Mouse (Mus musculus) kidney, adult 9 months (tissue): ENCODE results near the gene Dlg1.

Experiments used
- DNase-seq: peaks from one replicate; pipeline ENCODE4 v3.0.0; 2022

Dlg1 gene

DNA sequence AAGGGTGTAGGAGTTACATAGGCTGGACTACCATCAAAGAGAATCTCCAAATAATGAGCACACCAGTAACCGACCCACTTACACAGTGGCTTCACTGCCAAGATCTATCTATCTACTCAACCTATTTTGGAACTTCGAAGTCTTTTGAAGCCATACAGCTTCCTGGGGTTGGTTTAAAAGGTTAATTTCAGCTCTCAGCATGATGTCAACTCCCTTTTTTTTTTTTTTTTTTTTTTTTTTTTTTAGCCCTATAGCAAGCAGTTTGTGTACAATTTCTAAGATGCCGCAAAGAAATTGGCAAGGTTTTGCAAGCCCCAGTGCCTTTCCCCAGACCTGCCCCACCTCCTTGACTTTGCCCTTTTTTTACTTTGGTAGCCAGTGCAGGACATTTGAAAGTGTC is 202.0 kb downstream of the Dlg1 start:
- DNase-seq, result no peak

DNA sequence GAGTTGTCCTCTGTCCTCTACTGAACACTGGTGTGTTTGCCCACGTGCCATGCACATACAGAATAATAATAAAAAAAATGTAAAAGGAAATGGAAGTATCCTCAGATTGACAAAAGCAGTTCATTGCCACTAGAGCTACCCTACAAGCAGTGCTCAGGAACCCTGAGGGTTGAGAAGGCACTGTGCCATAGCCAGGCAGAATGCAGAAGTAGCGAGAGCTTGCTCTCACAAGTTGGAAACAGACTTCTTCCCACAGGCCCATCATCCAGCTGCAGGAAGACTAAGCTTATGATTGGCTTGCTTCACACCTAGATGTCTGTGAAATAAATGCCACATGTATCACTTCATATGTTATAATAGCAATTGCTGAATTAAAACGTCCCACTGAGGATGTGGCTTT is 203.7 kb downstream of the Dlg1 start:
- DNase-seq, result no peak

GRCm38 (mm10) chr16:31867736-31868135 is 204.5 kb downstream of the Dlg1 start:
- DNase-seq, result no peak

DNA sequence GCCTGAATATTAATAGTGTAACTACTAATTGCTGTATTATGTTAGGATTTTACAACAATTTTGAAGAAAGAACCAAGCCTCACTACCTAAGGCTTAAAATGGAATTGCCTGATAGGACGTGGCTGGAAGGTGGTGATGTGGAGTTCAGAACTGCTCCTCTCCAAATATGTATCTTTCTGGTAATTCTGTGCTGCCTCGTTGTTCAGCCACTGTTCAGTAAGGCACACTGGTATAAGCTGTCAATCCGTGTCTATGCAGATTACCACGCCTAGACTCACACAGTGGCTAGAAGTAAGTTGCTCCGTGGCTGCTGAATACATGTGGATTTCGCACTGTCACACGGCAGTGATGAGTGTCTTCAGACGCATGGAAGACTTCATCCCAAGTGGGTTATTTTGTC is 210.5 kb downstream of the Dlg1 start:
- DNase-seq, result no peak

DNA sequence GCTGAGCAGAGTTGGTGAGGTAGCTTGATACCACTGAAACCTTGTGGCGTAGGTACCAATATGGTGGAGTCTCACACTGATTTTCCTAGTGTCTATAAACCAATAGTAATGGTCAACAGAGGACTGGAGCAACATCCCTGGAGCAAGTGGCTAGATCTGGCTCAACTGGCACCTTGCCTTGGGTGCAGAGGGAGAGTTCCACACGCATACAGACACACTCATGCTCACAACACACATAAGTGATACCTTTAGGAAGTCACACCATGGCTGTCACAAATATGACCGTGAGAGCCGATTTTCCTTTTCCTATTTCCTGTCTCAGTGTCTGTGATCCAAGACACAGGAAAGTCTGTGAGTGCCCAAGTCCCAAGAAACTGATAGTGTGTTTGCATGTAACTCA is 212.1 kb downstream of the Dlg1 start:
- DNase-seq, result no peak

DNA sequence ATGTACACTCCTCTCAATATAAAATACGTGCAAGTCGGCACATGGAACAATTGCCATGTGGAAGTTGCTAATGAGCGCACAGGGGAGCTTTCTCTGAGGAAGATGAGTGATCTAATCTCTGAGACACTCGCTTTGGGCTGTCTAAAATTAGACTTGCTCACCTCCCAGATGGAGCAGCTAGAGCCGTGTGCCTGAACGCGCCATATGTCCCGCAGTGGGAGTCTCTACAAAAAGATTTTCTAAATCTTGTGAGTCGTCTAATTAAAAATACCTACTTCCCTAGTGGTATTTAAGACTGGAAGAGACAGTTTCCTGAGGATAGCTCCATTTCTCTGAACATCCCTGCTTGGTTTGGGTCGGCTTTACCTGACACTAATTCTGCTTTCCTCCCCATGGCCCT is 213.1 kb downstream of the Dlg1 start:
- no peak for DNase-seq

DNA sequence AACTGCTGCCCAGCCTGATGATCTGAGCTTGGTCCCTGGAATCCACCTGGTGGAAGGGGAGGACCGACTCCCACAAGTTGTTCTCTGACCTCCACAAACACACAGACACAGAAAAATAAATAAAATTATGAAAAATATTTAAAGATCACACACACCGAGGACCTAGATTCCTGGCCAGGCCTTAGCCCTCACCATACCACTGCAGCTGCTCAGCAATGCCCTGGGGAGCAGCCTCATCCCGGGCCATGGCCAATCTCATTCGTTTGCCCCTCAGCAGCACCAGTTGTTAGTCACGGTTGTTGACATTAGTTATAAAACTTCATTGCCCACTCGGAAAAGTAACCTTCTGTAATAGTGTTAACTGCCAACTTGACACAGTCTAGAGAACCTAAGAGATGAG is 214.8 kb downstream of the Dlg1 start:
- no peak for DNase-seq

- DNase-seq, result peak; percentile 77
These were observed 215.5 kb downstream of the Dlg1 start, which contains the start of gene Meltf for GRCm38 (mm10) chr16:31878573-31879257. Gene Meltf (plus strand): TSS chr16:31878810.

GRCm38 (mm10) chr16:31880146-31880840 is 217.1 kb downstream of the Dlg1 start:
- DNase-seq, result no peak

DNA sequence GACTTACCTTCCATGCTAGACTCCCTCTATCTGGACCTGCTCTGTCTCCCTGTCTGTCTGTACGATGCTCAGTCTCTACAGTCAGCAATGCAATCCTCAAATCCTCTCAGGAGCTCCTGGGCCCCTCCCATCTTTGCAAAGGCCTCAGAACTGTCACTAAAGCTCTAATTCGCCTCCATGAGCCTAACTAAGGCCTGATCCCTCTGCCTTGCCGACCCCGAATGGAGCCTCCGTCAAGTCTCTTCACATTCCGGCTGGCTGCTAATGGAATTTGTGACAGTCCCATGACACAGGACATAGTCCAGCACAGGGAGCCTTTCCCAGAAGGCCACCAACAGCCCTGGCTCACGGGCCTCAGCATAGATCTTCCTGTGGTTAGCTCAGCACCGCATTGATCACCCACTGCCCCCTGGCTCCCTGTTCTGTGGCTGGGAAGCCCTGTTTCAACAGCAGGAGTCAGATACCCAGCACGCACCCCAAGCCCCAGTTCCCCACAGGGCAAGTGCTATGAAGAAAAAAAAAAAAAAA is 219.2 kb downstream of the Dlg1 start:
- no peak for DNase-seq

DNA sequence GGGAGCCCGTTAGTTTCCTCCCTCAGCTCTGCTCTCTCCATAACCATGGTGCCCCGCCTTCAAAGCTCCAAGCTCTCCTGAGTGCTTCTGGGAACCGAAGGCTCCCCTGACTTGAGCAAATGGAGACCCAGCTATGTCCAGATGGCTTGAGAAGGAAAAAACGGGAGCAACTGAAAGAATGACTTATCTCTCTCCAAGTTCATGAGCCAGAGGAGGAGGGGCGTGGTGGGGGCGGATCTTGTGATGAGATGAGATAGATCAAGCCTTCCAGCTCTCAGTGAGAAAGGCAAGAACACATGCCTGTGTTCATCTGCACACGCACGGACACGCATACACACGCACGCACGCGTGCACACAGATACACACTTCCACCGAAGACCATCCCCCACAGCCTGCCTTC is 220.1 kb downstream of the Dlg1 start:
- no peak for DNase-seq

GRCm38 (mm10) chr16:31883902-31884301 is 220.7 kb downstream of the Dlg1 start:
- no peak for DNase-seq

DNA sequence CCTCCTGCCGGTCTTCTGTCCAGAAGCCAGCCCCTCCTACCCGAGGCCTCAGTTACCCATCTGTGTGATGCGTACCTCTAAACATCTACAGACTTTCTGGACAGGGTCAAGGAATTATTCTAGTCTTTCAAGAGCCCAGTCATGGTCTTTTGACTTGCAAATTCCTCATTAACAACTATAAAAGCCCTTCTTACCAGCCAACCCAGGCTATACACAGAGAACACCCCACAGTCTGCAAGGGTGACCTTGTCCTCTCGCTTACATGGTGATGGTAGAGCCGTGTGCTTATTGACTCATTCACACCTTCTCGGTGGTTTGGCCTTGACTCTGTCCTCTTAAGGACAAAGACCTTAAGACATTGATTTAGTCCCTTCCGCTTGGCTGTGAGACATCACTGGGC is 227.7 kb downstream of the Dlg1 start:
- DNase-seq, result no peak

DNA sequence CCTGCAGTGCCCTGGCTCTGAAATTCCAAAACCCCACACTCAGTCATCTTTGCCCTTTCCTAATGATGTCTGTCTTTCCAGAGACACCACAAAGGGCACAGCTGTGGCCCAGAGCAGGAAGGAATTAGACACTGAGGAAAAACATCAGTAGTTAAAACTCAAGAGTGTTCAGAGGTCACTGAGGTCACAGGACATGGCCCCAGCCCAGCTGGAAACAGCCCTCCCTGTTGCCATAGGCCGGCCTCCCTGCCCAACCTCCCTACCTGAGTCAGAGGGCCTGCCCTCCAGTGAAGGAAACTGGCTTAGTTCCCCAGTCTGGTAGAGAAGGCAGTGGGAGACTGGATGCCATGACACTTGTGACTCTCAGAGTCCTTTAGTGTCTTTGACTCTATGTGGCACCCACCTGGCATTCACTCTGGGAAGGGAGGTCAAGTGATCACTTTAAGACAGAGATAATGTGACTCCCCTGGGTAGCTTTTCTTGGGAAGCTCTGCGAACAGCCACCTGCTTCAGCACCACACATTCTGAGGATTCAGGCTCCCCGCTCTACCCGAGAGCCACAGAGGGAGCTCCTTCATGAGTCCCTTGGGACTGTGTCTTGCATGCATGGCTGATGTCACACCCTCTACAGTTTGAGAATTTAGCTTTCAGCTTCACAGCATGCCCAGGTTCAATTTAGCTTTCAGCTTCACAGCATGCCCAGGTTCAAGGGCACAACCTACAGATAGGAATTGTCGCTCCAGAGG is 230.3 kb downstream of the Dlg1 start:
- no peak for DNase-seq

DNA sequence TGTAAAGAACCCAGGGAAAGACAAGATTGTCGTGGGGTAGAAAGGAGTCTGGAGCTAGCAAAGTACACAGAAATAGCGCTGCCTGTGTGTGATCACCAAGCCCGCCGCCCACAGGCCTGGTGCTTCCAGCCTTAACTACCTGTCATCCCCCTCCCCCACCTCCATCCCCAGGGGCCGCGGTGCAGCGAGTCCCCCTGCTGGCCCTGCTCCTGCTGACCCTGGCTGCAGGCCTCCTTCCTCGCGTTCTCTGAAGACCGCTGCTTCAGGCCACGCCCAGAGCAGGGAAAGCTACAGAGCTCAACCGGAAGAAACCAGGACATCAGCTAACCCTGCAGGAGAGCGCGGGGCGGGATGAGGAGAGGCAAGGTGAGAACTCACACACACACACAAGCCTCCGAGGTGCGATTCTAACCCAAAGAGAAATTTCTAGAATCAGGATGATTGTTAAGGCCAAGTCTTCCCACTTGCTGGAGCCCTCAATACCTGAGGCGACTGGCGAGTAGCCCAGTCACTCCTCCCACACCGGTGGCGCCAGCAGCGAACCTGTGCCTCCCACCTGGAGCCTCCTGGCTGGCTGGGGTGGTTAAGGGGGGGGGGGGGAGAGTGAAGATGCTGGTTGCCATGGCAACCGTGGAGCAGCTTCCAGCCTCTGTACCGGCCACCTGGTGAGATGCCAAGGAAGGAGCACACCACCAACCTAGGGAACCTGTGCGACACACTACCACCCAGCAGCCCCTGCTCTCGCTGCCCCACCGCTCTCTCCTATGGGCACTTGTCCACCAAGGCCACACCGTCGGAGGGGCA is 233.9 kb downstream of the Dlg1 start:
- peak; percentile 9 for DNase-seq

DNA sequence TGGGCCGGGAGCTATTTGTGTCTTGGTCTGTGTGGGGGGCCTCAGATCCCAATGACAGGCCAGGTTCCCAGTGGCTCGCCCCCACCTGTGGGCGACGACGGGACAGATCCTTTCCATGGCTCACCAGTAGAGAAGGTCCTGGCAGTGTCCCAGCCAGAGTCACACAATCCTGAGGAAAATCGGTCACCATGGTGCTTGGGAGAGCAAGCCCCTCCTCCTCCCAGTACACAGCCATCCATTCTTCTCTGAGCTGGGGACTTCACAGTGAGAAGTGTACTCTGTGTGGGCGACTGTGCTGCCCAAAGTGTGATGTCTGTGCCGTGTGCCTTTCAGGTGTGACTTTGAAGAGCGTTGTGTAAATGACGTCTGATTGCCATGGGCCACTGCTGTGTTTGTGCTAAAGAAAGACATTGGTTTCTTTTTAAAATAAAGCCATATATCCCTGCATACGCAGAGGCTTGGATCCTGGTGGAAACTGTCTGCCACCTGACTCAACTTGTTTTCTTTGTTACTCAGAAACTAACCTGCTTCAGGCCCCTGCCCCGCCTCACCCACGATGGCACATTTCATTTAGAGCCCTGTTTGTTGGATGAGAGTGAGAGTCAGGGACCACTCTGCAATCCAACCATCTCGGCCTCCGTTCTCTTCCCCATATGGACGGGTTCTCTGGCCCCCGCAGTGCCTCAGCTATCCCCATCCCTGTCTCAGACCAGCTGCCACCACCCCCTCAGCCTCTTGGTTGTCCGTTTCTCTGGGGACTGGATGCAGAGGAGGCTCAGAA is 235.5 kb downstream of the Dlg1 start:
- DNase-seq, result no peak

DNA sequence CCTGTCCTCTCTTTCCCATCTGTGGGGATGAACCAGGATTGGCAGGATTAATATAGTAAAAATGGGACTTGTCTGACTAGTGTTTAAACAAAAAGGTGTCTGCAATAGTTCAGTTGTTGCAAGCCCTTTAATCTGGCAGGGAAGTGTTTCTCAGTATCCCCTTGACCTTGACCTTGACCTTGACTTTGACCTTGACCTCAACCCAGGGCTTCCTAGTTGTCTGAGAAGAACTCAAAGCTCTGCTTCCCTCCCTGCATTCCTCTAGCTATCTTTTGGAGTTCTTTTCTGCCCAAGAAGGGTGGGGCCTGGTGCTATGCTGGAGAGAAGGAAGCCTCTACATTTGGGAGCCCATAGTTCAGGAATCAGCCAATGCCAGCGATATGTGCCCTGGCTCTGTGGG is 238.6 kb downstream of the Dlg1 start:
- DNase-seq, result no peak

GRCm38 (mm10) chr16:31903239-31903638 is 240.0 kb downstream of the Dlg1 start:
- DNase-seq, result no peak

DNA sequence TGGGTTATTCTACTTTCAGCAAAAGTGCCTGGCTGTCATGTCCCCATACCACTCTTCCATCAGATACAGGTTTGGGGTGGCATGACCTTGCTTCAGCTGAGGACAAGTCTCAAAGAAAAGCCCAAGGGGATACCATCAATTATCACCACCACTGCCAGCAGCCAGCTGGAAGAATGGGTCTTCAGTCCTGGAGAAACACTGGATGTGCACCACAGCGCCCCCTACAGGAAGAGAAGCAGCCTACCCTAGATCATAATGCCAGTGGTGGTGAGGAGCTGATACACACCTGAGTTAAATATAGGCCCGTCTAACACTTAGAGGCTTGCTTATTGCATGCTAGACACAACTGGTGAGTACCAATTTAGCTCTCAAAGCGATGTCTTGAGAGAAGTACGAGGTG is 242.1 kb downstream of the Dlg1 start:
- DNase-seq, result no peak

- no peak for DNase-seq
These were observed 242.9 kb downstream of the Dlg1 start for GRCm38 (mm10) chr16:31905891-31906825.

DNA sequence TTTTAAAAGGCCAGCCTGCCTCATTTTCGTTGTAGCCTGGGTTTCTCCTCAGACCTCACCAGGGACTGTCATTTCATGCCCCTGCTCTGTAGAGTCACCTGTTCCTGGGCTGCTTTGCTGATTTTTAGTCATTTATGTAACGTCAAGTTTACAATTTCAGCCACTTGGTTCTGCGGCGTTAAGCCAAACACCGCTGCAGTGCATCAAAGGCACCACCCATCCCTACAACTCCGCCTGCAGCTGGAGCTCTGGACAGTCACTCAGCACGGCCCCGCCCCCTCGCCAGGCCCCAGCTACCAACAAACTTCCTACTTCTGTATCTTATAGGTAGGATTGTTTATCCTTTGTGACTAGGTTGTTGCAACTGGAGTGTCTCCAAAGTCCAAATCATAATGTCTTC is 243.7 kb downstream of the Dlg1 start:
- peak; percentile 15 for DNase-seq
